Mouse (Mus musculus) liver, postnatal 0 days (tissue): Measurements from ENCODE around the gene Hspb8.

Experiments used
- CTCF ChIP-seq: sonication (generic); IDR thresholded peaks from 2 replicates; pipeline ENCODE4 v1.5.1; 2016; ENCODE audit warnings: antibody characterized with exemption, low read depth
- EP300 ChIP-seq: IDR thresholded peaks from 2 replicates; pipeline ENCODE4 v1.6.1; 2016; ENCODE audit warnings: antibody characterized with exemption, low read depth, mild to moderate bottlenecking

DNA sequence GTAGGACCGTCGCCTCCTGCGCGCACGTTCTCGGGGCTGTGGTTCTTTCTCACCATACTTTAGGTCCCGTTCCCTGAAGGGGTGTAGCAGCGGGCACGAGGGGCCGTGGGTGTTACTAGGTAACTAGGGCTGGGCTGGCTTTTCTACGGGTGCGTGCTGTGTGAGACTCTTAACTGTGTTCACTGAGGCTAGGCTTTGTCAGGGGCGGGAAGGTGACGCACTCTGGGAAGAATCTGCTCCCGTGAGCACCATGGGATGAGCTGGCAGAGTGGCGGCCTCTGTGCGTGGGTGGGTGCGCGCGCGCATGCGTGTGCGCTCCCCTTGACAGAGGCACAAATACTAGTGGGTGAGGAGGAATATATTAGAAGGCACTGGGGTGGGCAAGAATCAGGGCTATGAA lies 23.9 kb upstream of the Hspb8 start:
- TF ChIP-seq CTCF (no peak), EP300 (no peak)
